ENCODE assay signal across 20 mouse cellular contexts in genomic region chr7:132253078-132253477, GRCm38 (mm10).
A peak's percentile ranks its signal among the peaks of the same experiment; 100 is the strongest.
DNase-seq lines count a peak whose midpoint lies in the region; ATAC-seq and TF ChIP-seq lines count a peak whose summit lies in the region.
"Had no signal": no experiment of that assay in that cellular context is flagged by ENCODE, and none has a peak within 500 bp of the region (broad histone marks: within the 10 kb centered on the region; RNA-seq: fewer than 3 reads in every experiment).

No protein-coding gene starts in this region.

- H3K27me3 ChIP-seq in forebrain, embryonic 14.5 days (replicated peaks; ENCODE audit: control insufficient read depth, insufficient read depth, low read length), result no peaks in the 10 kb centered on the region
- H3K27me3 ChIP-seq in myocyte (ENCODE audit: control insufficient read depth, insufficient read depth, insufficient read length), result no peaks in the 10 kb centered on the region
- H3K27me3 ChIP-seq: embryonic facial prominence, embryonic 15.5 days; heart, embryonic 15.5 days; midbrain, embryonic 12.5 days; Patski had no signal

- no peaks in the 10 kb centered on the region for H3K9me3 ChIP-seq in forebrain, embryonic 14.5 days (replicated peaks; ENCODE audit: control insufficient read depth, low read length)
- H3K9me3 ChIP-seq: embryonic facial prominence, embryonic 15.5 days; heart, embryonic 15.5 days; midbrain, embryonic 12.5 days had no signal

- H3K36me3 ChIP-seq in forebrain, embryonic 14.5 days (ENCODE audit: control insufficient read depth, insufficient read depth, low read length), result no peaks in the 10 kb centered on the region
- peaks cover under 1% of the 10 kb centered on the region for H3K36me3 ChIP-seq in myocyte (ENCODE audit: control insufficient read depth, insufficient read depth)
- H3K36me3 ChIP-seq: G1E; heart, embryonic 15.5 days had no signal

- H3K79me2 ChIP-seq in myocyte (ENCODE audit: control insufficient read depth, insufficient read depth), result peaks cover 4% of the 10 kb centered on the region

- WGBS in forebrain, embryonic 14.5 days, result 66% methylated on average over 4 of the region's 4 CpGs

- H3K9ac ChIP-seq in forebrain, embryonic 14.5 days (ENCODE audit: low read length), result no peak overlapping the region
- H3K9ac ChIP-seq: embryonic facial prominence, embryonic 15.5 days; heart, embryonic 15.5 days; liver, postnatal 0 days; midbrain, embryonic 12.5 days had no signal

- no peak overlapping the region; the same call in 1 of the 2 replicates for H3K4me3 ChIP-seq in layer of hippocampus, adult 2 months
- H3K4me3 ChIP-seq in forebrain, embryonic 14.5 days (ENCODE audit: low read depth, low read length), result no peak overlapping the region
- H3K4me3 ChIP-seq in myocyte, result no peak overlapping the region
- H3K4me3 ChIP-seq: embryonic facial prominence, embryonic 15.5 days; heart, embryonic 15.5 days; midbrain, embryonic 12.5 days had no signal

- ATAC-seq in frontal cortex, adult (ENCODE audit: low TSS enrichment), result peak; percentile 63
- peak; percentile 49; the same call in 1 of the 2 replicates for ATAC-seq in forebrain, embryonic 14.5 days
- ATAC-seq: liver, postnatal 0 days; Patski had no signal

- no peak overlapping the region for H3ac ChIP-seq in myocyte (ENCODE audit: control insufficient read depth, insufficient read length)

- TF ChIP-seq POLR2A in myocyte (IDR thresholded peaks at IDR 0.05; ENCODE audit: insufficient read length, low read depth), result no peak

- no peak for TF ChIP-seq CTCF in layer of hippocampus, adult 2 months (conservative IDR thresholded peaks at IDR 0.05)

- H3K27ac ChIP-seq in layer of hippocampus, adult 2 months, result peak overlapping the region; percentile 79
- H3K27ac ChIP-seq in forebrain, embryonic 14.5 days (ENCODE audit: low read depth, low read length), result peak overlapping the region; percentile 78
- H3K27ac ChIP-seq: embryonic facial prominence, embryonic 15.5 days; heart, embryonic 15.5 days; kidney, postnatal 0 days; midbrain, embryonic 12.5 days had no signal

- H3K4me1 ChIP-seq in forebrain, embryonic 14.5 days (ENCODE audit: control insufficient read depth, insufficient read depth, low read length), result peaks cover 6% of the 10 kb centered on the region
- H3K4me1 ChIP-seq: heart, embryonic 15.5 days had no signal

- H3K4me2 ChIP-seq in forebrain, embryonic 14.5 days (ENCODE audit: low read length), result no peak overlapping the region
- H3K4me2 ChIP-seq in myocyte (ENCODE audit: low read depth), result peak overlapping the region; percentile 34
- H3K4me2 ChIP-seq: embryonic facial prominence, embryonic 15.5 days; heart, embryonic 15.5 days; midbrain, embryonic 12.5 days had no signal

- no peak for DNase-seq in frontal cortex, adult 2 months (ENCODE audit: extremely low spot score in 1 of 2, low spot score in 1 of 2)
- DNase-seq in layer of hippocampus, adult 2 months (ENCODE audit: low spot score in 2 of 2), result no peak
- no peak for DNase-seq in layer of hippocampus, adult 9-10 months (ENCODE audit: low spot score)
- no peak for DNase-seq in forebrain, embryonic 14.5 days (ENCODE audit: low spot score)
- no peak for DNase-seq in thymus, postnatal 25 days
- DNase-seq: adrenal gland, adult 2 months; B cell, adult 2 months; heart, postnatal 36 days; kidney, adult 2 months; liver, postnatal 0 days; retina, postnatal 1 day; thymus, postnatal 14 days had no signal

TF ChIP-seq in myocyte, 11 proteins besides CTCF, POLR2A, EP300 and RAD21:
- TF ChIP-seq TCF12 (IDR thresholded peaks at IDR 0.05; ENCODE audit: insufficient read depth, poor library complexity, severe bottlenecking) (no peak), MAX (IDR thresholded peaks at IDR 0.05; ENCODE audit: low read depth) (no peak), CEBPB (IDR thresholded peaks at IDR 0.05; ENCODE audit: insufficient read depth, poor library complexity, severe bottlenecking) (no peak), MYOG (IDR thresholded peaks at IDR 0.05; ENCODE audit: control insufficient read depth in 1 of 3, insufficient read depth in 1 of 3, insufficient read length in 2 of 3, low read depth in 2 of 3) (no peak), USF1 (IDR thresholded peaks at IDR 0.05; ENCODE audit: low read depth) (no peak), SRF (IDR thresholded peaks at IDR 0.05; ENCODE audit: control insufficient read depth, insufficient read length, low read depth) (no peak), MYOD1 (IDR thresholded peaks at IDR 0.05; ENCODE audit: control insufficient read depth in 1 of 3, insufficient read length in 2 of 3, low read depth in 2 of 3) (no peak), TCF3 (IDR thresholded peaks at IDR 0.05; ENCODE audit: insufficient read length, low read depth) (no peak), E2F4 (IDR thresholded peaks at IDR 0.05; ENCODE audit: insufficient read depth) (no peak), POLR2AphosphoS2 (IDR thresholded peaks at IDR 0.05; ENCODE audit: insufficient read length, low read depth) (no peak), REST (IDR thresholded peaks at IDR 0.05; ENCODE audit: insufficient read depth, insufficient read length) (no peak)
